Mouse (Mus musculus) liver, adult 2 months (tissue): Measurements from ENCODE around the gene Tdrkh.

ENCODE experiments used
- CTCF ChIP-seq: fragments of 200-500 bp; IDR thresholded peaks from 2 replicates; pipeline ENCODE4 v1.5.1; 2011; ENCODE audit warnings: low read depth, low read length, control low read depth
- POLR2A ChIP-seq: fragments of 200-500 bp; IDR thresholded peaks from 2 replicates; pipeline ENCODE4 v1.6.1; 2011; ENCODE audit warnings: low read length, control low read depth; ENCODE audit not compliant: insufficient read depth; ENCODE audit errors: extremely low read depth

GRCm38 (mm10) chr3:94473115-94473505, 60.0 kb downstream of the Tdrkh start:
- no peak for TF ChIP-seq CTCF
- no peak for TF ChIP-seq POLR2A
